Mouse (Mus musculus) skeletal muscle tissue, adult 2 months (tissue): ENCODE data around the gene Morn5.
A peak's percentile ranks its signal among the peaks of the same experiment; 100 is the strongest.

ENCODE experiments used
- DNase-seq: peaks from one replicate; pipeline ENCODE4 v3.0.0-alpha.2; 2012; ENCODE audit warnings: low read depth, low spot score

The Morn5 gene

DNA sequence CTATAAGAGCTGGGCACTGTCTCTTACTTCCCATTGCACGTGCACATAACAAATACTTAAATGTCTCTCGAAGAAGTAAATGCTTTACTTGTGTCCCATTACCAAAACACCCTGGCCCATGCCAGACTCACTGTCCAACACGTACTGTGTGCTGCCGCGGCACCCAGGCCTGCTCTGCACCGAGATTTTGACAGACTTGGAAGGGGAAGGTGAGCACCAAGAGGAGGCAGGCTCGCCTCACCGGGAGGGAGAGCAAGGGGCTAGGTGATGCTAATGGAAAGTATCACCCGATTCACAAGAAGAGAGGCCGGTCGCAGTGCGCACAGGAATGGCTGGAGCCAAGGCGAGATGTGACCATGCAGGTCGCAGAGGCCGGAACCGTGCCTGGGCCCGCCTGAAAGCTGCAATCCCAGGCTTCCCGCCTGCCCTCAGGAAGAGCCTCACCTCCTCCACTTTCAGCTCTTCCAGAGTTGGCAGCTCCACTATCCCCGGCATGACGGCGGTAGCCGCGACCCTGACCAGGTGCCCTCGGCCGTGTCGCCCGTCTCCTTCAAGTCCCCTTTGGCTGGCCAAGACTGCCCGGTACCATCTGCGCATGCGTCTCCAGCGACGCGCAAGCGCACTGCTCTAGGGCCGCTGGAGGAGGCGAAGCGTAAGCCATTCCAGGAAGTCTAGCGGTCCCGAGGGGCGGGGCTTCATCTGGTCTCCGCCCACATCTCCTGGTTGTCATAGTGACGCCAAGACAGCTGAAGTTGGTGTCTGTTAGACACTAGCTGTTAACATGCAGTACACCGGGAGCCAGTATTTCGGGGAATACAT is at the start of gene Morn5, which contains the start of gene Ndufa8:
Morn5 (plus strand) TSS at position 711 of the 819 bp plus-strand sequence.
Ndufa8 (minus strand) TSS at position 659 of the 819 bp plus-strand sequence.
- DNase-seq: peak; percentile 99

GRCm38 (mm10) chr2:36000390-36000789 is 48.9 kb upstream of the Morn5 start:
- DNase-seq: no peak

- no peak for DNase-seq
These were observed 47.1 kb upstream of the Morn5 start for GRCm38 (mm10) chr2:36002188-36002587.

GRCm38 (mm10) chr2:36008071-36008470 is 41.2 kb upstream of the Morn5 start:
- peak; percentile 32 for DNase-seq

DNA sequence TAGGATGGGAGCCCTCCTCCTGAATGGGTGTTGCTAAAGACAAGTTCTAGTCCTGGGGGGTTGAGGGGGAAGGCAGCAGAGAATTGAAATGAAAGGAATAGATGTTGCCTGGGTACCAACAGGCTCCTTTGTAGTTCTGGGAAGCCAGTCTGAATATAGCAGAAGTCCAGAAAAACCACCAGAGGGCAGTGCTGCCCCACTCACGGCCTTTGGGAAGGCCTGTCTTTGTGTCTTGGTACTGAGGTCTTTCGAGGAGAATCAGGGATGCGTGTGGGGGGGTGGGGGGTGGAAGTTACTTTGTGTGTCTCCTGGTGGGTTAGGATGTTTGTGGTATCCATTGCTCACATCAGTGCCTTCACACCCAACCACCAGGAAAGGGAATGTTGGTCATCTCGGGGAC is 39.9 kb upstream of the Morn5 start:
- DNase-seq: peak; percentile 58

DNA sequence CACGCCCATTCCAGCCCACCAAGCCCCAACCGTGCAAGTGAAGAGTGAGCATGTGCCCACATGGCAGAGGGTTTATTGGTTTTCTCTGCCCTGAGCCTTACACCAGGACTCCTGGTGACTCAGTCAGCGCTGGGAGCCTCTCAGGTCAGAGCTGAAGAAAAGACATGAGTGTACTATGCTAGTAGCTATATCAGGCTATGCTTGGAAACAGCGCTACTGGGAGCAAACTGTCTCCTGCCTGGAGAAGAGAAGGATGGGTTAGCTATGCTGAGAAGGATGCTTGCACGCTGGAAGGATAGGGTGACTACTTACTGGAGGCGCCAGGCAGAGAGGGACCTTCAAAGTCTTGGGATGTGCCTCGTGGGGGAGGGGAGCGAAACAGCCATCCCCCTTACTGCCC is 38.7 kb upstream of the Morn5 start:
- no peak for DNase-seq

DNA sequence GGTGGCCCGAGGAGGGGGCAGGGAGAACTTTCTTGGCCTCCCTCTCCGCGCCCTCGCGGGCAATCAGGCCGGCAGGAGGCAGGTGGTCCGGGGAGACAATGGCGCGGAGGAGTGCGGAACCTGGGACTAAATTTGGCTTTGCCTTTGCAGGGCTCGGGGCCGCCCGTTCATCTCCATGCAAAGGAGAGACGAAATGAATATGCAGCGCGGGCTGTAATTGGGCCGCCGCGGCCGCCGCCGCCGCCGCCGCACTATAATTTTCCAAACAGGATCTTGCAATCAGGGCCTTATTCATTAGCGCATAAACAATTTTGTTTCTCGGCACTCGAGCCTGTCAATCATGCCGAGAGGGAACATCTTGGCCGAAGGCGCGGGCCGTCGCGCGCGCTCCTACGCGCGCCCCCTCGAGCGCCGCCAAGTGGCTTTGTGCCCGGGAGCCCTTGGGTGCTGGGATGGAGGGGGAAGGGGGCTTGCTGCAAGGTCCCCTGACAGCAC is 37.9 kb upstream of the Morn5 start:
- DNase-seq: no peak

DNA sequence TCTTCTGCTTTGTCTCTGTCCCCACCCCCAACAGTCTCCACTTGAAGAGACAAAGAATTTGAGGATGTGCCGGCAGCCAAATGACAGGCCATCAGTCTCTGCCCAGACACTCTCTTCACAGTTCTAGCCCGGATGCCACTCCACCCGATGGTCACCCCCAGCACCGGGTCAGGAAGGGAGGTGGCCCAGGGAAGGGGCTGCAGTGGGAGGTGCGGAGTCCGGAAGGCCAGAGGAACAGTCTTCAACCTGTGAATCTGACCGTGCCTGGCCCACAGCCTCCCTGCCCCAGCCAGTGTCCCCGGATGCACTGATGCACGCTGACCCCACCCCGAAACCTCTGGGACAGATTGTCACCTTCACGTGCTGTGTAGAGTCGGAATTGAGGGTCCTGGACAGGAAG is 36.2 kb upstream of the Morn5 start:
- no peak for DNase-seq

DNA sequence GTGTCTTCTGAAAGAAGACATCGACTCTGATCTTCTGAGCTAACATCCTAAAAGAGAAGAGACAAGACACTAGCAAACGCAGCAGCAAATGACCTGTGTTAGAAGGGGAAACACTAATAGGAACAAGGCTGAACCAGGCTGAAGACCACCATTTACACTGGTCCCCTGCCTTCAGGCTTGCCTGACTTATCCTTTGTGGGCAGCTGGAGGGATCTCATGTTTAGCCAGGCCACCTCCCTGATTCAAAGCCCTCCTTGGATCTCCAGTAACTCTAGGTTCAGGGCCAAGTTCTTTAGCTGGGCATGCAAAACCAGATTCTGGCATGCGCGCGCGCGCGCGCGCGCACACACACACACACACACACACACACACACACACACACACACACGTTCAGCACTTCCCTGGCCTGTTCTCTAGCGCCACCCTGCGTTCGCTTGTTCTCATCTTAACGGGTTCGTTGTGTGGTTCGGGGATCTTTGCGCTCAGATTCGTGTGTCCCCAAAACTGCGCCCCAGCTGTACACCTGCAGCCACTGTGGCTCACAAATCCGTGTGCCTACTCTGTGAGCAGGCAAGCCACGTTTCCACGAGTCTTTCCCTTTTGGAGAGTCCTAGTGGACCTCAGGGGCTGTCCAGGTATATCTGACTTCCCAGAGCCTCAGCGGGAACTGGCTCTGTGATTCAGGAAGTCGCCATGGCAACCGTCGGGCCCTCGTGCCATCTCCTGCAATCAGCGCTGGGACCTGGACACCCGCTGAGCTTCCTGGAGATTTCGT is 27.7 kb upstream of the Morn5 start:
- peak; percentile 36 for DNase-seq

GRCm38 (mm10) chr2:36023291-36023690 is 26.0 kb upstream of the Morn5 start:
- peak; percentile 18 for DNase-seq

GRCm38 (mm10) chr2:36032884-36033283 is 16.4 kb upstream of the Morn5 start:
- no peak for DNase-seq

DNA sequence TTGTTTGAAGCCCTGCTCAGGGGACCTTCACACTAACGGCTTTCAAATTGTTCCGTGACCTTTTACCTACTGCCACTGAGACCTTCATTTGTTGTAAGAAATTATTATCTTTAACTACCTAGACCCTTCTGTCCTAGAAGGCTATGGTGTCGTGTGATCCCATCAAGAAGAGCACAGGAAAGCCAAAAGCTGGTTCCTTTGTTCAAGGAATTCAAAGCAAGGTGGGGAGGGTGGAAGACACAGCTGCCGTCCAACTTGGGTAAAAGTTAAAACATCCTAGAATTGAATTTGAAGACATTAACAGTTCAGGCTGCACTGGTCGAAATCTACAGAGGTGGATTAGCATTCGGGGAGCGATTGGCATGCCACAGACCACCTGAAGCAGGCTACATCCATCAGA is 15.3 kb upstream of the Morn5 start:
- no peak for DNase-seq

DNA sequence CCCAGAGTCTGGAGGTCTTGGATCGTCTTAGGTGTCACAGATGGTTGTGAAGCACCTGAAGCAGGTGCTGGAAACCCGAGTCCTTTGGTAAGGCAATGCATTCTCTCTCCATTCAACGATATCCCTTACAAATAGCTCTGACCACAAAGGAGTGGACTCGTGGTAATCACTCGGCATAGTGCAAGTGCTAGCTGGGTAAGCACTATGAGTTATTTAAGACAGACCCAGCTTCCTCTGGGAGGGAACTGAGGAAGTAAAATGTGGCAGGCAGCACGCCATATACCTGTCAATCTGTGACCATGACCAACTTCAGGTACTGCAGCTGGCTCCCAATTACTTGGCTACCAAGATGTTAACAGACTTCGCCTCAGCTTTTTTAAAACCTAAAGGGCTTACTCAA is 14.4 kb upstream of the Morn5 start:
- no peak for DNase-seq

DNA sequence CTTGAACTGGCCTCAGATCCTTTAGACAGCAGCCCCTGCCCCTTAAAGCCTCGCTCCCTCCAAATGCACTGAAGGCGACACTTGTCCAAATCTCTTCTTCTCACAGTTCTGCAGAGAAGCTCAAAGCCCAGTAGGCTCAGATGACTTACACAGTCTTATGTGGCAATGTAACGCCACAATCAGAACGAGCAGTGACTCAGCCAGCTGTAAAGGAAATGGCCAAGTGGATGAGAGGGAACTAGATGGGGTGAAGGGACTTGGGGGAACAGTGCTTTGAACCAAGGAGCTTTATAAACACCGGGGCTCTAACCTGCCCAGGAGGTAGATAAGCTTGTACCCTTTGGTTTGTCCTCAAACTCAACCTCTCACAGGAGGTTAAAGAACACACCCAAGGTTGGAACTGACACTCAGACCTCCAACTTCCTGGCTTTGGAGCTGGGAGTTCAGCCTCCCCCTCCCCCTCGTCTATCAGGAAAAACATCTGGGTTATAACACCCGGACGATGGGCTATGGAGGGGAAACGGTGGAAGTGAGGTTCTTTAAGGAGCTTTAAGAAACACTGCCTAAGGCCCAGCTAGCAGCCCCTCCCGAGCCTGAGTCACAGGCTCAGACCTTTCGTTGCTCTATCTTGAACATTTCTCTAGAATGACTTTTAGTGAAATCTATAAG is 13.7 kb upstream of the Morn5 start:
- no peak for DNase-seq

DNA sequence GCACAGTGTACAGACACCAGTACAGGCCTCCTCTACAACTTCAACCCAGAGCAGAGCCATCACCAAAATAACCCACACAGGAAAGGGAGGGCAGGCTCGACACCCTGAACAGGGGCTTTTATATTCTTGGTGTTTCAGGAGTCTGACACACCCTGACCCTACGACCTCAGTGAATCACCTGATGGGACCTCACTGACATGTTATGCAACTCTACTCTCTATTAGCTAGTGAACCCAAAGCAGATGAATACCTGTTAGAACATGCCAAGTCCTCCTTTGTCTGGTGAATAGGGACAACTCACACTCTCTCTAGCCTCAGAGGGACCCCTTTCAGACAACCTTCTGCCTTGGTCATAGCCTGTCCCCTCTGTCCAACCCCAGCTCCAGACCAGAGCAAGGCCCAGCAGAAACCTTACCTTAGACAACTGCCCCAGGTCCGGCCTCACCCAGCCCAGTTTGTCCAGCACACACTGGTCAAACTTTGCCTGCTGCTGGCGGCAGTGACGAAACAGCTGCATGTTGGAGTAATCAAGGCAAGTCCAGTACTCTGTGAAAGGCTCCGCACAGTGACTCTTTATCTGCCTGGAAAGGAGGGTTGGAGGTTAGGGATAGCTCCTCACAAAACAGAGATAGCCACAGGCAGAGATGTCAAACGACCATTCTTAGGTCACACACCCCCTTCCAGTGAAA is 9.8 kb upstream of the Morn5 start:
- DNase-seq: no peak

- no peak for DNase-seq
These were observed 8.4 kb upstream of the Morn5 start for GRCm38 (mm10) chr2:36040872-36041271.

DNA sequence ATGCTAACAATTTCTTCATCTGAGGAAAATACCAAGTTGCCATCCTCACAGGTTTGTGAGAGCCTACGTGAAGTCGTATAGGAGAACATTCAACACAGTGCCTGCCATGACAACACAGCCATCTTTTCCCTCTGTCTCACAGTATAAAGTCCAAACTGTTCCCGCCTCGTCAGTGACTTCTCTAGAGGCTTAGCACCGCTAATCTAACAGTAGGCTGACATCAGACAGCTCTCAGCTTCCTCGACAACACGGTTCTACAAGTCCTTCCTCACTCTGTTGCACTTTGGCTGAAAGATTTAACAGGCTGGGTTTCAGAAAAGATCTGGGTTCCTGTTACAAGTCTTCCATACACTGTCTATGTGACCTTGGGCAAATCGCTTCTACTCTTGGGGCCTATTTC is 1.1 kb upstream of the Morn5 start:
- DNase-seq: no peak

GRCm38 (mm10) chr2:36049567-36049954 is 303 bp downstream of the Morn5 start:
- no peak for DNase-seq

DNA sequence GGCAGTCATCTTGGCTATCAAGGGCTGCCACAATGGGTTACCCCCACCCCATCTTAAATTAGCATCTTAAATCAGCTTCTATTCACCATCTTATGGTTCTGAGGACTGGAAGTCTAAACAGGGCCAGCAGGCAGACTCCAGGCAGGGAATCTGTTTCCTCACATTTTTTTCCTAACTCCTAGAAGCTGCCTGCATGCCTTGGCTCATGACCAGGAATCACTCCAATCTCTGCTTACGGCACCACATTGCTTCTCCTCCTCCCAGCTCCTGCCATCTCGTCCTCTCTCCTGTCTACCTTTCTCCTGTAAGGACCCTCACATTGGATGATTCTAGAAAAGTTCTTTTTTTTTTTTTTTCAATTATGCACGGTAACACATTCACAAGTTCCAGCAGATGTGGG is 4.0 kb downstream of the Morn5 start:
- DNase-seq: no peak

DNA sequence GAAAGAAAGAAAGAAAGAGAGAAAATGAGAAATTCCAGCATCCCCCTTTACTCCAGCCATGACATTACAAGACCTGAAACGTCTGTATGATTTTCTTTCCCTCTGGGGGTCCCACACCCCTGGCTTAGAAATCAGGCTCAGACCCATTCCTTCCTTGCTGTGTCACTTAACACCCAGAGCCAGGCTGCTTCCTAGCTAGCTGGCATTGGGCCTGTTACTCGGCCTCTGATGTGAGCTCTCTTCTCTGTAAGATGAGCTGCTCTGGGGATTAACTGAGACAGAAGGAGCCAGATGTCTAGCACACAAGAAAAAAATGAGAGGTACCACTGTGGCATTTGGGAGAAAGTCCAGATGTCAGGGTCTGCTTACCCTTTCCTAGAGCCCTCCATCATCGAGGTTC is 7.0 kb downstream of the Morn5 start:
- DNase-seq: peak; percentile 45

DNA sequence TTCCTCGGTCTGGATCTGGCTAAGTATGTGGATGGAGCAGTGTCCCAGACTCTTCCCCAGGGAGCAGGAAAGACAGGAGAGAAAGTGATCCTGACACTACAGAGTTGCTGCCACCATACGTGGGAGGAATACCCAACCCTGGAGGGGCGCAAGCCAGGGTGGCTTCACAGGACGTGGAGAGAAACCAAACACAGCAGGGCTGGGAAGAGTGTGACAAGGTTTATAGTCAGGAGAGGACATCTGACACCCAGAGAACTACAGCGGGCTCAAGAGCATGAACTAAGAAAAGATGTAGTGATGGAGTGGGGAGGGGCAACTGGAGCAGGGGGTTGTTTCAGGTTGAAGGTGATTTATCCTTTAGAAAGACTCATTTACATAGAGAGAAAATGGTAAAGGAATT is 12.2 kb downstream of the Morn5 start:
- no peak for DNase-seq

GRCm38 (mm10) chr2:36067132-36067531 is 17.9 kb downstream of the Morn5 start:
- no peak for DNase-seq
